Mouse (Mus musculus) E14TG2a.4 (cell line): ENCODE measurements around the gene Aoc1.

Experiments used
- H3K27me3 ChIP-seq: 2 replicates; pipeline ENCODE4 v1.6.1; 2014; ENCODE audit warnings: low read length, control low read depth; ENCODE audit not compliant: insufficient read depth
- H3K36me3 ChIP-seq: 2 replicates; pipeline ENCODE4 v1.6.1; 2014; ENCODE audit warnings: low read length, control low read depth; ENCODE audit not compliant: insufficient read depth
- H3K4me1 ChIP-seq: replicated peaks from 2 replicates; pipeline ENCODE4 v1.6.1; 2014; ENCODE audit warnings: low read depth, low read length, control low read depth
- H3K4me3 ChIP-seq: replicated peaks from 2 replicates; pipeline ENCODE4 v1.5.1; 2014; ENCODE audit warnings: mild to moderate bottlenecking, low read length
- H3K9me3 ChIP-seq: 2 replicates; pipeline ENCODE4 v1.6.1; 2014; ENCODE audit warnings: low read length, control low read depth
- CTCF ChIP-seq: conservative IDR thresholded peaks from 2 replicates; pipeline ENCODE4 v1.5.1; 2014; ENCODE audit warnings: low read length
- NANOG ChIP-seq: IDR thresholded peaks from 2 replicates; pipeline ENCODE4 v1.6.1; 2014; ENCODE audit warnings: borderline replicate concordance, low read length, mixed read lengths
- POU5F1 ChIP-seq: IDR thresholded peaks from 2 replicates; pipeline ENCODE4 v1.6.1; 2014; ENCODE audit warnings: low read length, borderline replicate concordance

Gene Aoc1

GRCm38 (mm10) chr6:48836146-48836545 is 36.5 kb upstream of the Aoc1 start:
- H3K27me3 ChIP-seq, result peaks cover 40% of the 10 kb centered on the region
- peaks cover 33% of the 10 kb centered on the region for H3K9me3 ChIP-seq
- no peaks in the 10 kb centered on the region for H3K36me3 ChIP-seq
- H3K4me3 ChIP-seq, result no peak overlapping the region
- TF ChIP-seq NANOG (no peak), CTCF (no peak), POU5F1 (no peak)
- no peaks in the 10 kb centered on the region for H3K4me1 ChIP-seq

- Histone ChIP-seq H3K4me3 (no peak overlapping the region), H3K27me3 (peaks cover 50% of the 10 kb centered on the region), H3K36me3 (no peaks in the 10 kb centered on the region), H3K9me3 (peaks cover 24% of the 10 kb centered on the region), H3K4me1 (no peaks in the 10 kb centered on the region)
- no peak for TF ChIP-seq NANOG
- TF ChIP-seq CTCF, result no peak
- TF ChIP-seq POU5F1, result no peak
These were observed 35.2 kb upstream of the Aoc1 start for GRCm38 (mm10) chr6:48837516-48837915.

GRCm38 (mm10) chr6:48838321-48839080 is 34.2 kb upstream of the Aoc1 start:
- peaks cover 52% of the 10 kb centered on the region for H3K27me3 ChIP-seq
- H3K4me3 ChIP-seq, result no peak overlapping the region
- no peak for TF ChIP-seq POU5F1
- no peak for TF ChIP-seq CTCF
- TF ChIP-seq NANOG, result no peak
- H3K36me3 ChIP-seq, result no peaks in the 10 kb centered on the region
- H3K9me3 ChIP-seq, result peaks cover 14% of the 10 kb centered on the region
- no peaks in the 10 kb centered on the region for H3K4me1 ChIP-seq

- Histone ChIP-seq H3K4me3 (no peak within 1 kb of the TSS), H3K27me3 (peaks cover 50% of the 10 kb centered on the region), H3K9me3 (no peaks in the 10 kb centered on the region)
These were observed 32.2 kb upstream of the Aoc1 start, which contains the start of gene Tmem176a for GRCm38 (mm10) chr6:48840371-48840969. Gene Tmem176a (plus strand): TSS chr6:48840919.

GRCm38 (mm10) chr6:48840973-48841625 is 31.6 kb upstream of the Aoc1 start, which contains the start of gene Tmem176b:
Gene Tmem176b (minus strand): TSS chr6:48841496.
- Histone ChIP-seq H3K4me1 (no peaks in the 10 kb centered on the region), H3K27me3 (peaks cover 44% of the 10 kb centered on the region), H3K9me3 (no peaks in the 10 kb centered on the region), H3K4me3 (no peak within 1 kb of the TSS), H3K36me3 (no peaks in the 10 kb centered on the region)
- TF ChIP-seq POU5F1 (no peak), CTCF (no peak), NANOG (no peak)

More at GRCm38 (mm10) chr6:48840371-48840969, 32.2 kb upstream of the Aoc1 start, which contains the start of gene Tmem176a:
- no peak for TF ChIP-seq NANOG
- TF ChIP-seq CTCF, result no peak
- no peak for TF ChIP-seq POU5F1
- Histone ChIP-seq H3K36me3 (no peaks in the 10 kb centered on the region), H3K4me1 (no peaks in the 10 kb centered on the region)

GRCm38 (mm10) chr6:48842111-48842842 is 30.4 kb upstream of the Aoc1 start:
- Histone ChIP-seq H3K36me3 (no peaks in the 10 kb centered on the region), H3K4me1 (no peaks in the 10 kb centered on the region), H3K27me3 (peaks cover 41% of the 10 kb centered on the region), H3K9me3 (no peaks in the 10 kb centered on the region), H3K4me3 (no peak overlapping the region)
- TF ChIP-seq POU5F1 (no peak), NANOG (no peak), CTCF (0 out of 2 replicates have a peak, but pooled peaks have one; percentile 9)

GRCm38 (mm10) chr6:48845086-48845485 is 27.6 kb upstream of the Aoc1 start:
- Histone ChIP-seq H3K4me1 (no peaks in the 10 kb centered on the region), H3K36me3 (no peaks in the 10 kb centered on the region), H3K4me3 (no peak overlapping the region), H3K9me3 (no peaks in the 10 kb centered on the region), H3K27me3 (peaks cover 32% of the 10 kb centered on the region)
- TF ChIP-seq POU5F1, result no peak
- no peak for TF ChIP-seq CTCF
- no peak for TF ChIP-seq NANOG

GRCm38 (mm10) chr6:48851820-48852491 is 20.7 kb upstream of the Aoc1 start:
- Histone ChIP-seq H3K4me3 (peak overlapping the region; percentile 61), H3K4me1 (peaks cover 15% of the 10 kb centered on the region), H3K36me3 (no peaks in the 10 kb centered on the region), H3K27me3 (peaks cover 3% of the 10 kb centered on the region; the same call in 1 of the 2 replicates), H3K9me3 (no peaks in the 10 kb centered on the region)
- TF ChIP-seq CTCF, result no peak
- TF ChIP-seq POU5F1, result no peak
- TF ChIP-seq NANOG, result no peak
